Mouse (Mus musculus) bone marrow macrophage, adult 2 months (primary cell): ENCODE data around the gene Naxd.
"Not testable (repeated sequence)": the region's sequence is repeated elsewhere in the genome, so short reads cannot be mapped to it uniquely, and the experiment has no call there.

Experiments used
- CTCF ChIP-seq: IDR thresholded peaks from 2 replicates; pipeline ENCODE4 v1.5.1; 2012; ENCODE audit warnings: low read depth, mild to moderate bottlenecking, low read length, moderate library complexity
- POLR2A ChIP-seq: IDR thresholded peaks from 2 replicates; pipeline ENCODE4 v1.6.1; 2012; ENCODE audit warnings: mild to moderate bottlenecking, low read depth, low read length, borderline replicate concordance

- TF ChIP-seq POLR2A, CTCF: not testable (repeated sequence)
Measured at GRCm38 (mm10) chr8:11492340-11492739, 5.0 kb upstream of the Naxd start.
